Mouse (Mus musculus) kidney, adult 2 months (tissue): Measurements from ENCODE around the gene Spg7.

Experiments used
- CTCF ChIP-seq: fragments of 200-500 bp; conservative IDR thresholded peaks from 2 replicates; pipeline ENCODE4 v1.5.1; 2011; ENCODE audit warnings: low read depth, mild to moderate bottlenecking, control low read depth, low read length, moderate library complexity, mixed read lengths; ENCODE audit not compliant: insufficient read depth, insufficient read length
- POLR2A ChIP-seq: fragments of 200-500 bp; IDR thresholded peaks from one replicate; pipeline ENCODE4 v1.6.1; 2011; ENCODE audit warnings: low read depth, low read length, control low read depth

- no peak for TF ChIP-seq CTCF
- no peak for TF ChIP-seq POLR2A
These were observed 48.3 kb upstream of the Spg7 start for GRCm38 (mm10) chr8:123014429-123014828.
